Mouse (Mus musculus): Measurements from ENCODE around the gene Ccnc. TPM values are rescaled to one million over a fixed set of nuclear protein-coding genes. Genes with fewer than 3 reads are reported as not detected.

Ccnc gene
- total RNA-seq, 2 experiments from 2014 or later, result 12.5 to 12.6 TPM

GRCm38 (mm10) chr4:21788903-21789302, 61.4 kb downstream of the Ccnc start:
- no peak for DNase-seq
- intact Hi-C loops (cut with DNase I), result no loop called here

GRCm38 (mm10) chr4:21789836-21790235, 62.3 kb downstream of the Ccnc start:
- intact Hi-C loops (cut with DNase I), result no loop called here
- no peak for DNase-seq

GRCm38 (mm10) chr4:21793631-21794030, 66.1 kb downstream of the Ccnc start:
- intact Hi-C loops (cut with DNase I), result no loop called here
- DNase-seq, result no peak

GRCm38 (mm10) chr4:21801013-21801412, 73.5 kb downstream of the Ccnc start:
- intact Hi-C loops (cut with DNase I), result no loop called here
- no peak for DNase-seq

- intact Hi-C loops (cut with DNase I), result no loop called here
- no peak for DNase-seq
These were observed 74.1 kb downstream of the Ccnc start for GRCm38 (mm10) chr4:21801620-21802019.

- DNase-seq, result no peak
- intact Hi-C loops (cut with DNase I), result no loop called here
These were observed 79.7 kb downstream of the Ccnc start for GRCm38 (mm10) chr4:21807204-21807603.

Other genes starting within 250 kb of the Ccnc start
- not detected for gene Prdm13, start 41.7 kb upstream of the Ccnc start, total RNA-seq (2021)
- 10 to 100 TPM; 10.1 to 14.8 TPM for gene Usp45, start 39.5 kb downstream of the Ccnc start, total RNA-seq (2021)
- gene Tstd3, start 39.5 kb downstream of the Ccnc start, total RNA-seq (2021), result 10 to 100 TPM; 14.6 to 16.9 TPM
- gene Pnisr, start 119.9 kb downstream of the Ccnc start, total RNA-seq (2021), result 10 to 100 TPM; 26.3 to 33.0 TPM
- 10 to 100 TPM; 38.2 to 39.1 TPM for gene Coq3, start 152.0 kb downstream of the Ccnc start, total RNA-seq (2021)
- under 1 TPM; 0.73 to 1.00 TPM for gene Faxc, start 203.6 kb downstream of the Ccnc start, total RNA-seq (2021)

Measured in heart, postnatal 36 days (tissue).